In genomic region chr6:126365495-126365894, GRCm38 (mm10) we compare ENCODE assay signal across 14 mouse cellular contexts.
"Had no signal": no experiment of that assay in that cellular context is flagged by ENCODE, and none has a peak within 500 bp of the region (broad histone marks: within the 10 kb centered on the region; RNA-seq: fewer than 3 reads in every experiment).

No protein-coding gene starts in this region.

- ATAC-seq: liver, postnatal 0 days; midbrain, embryonic 16.5 days had no signal

- H3K9me3 ChIP-seq: limb, embryonic 15.5 days; liver, embryonic 13.5 days; lung, embryonic 15.5 days; megakaryocyte, embryonic 14.5 days; midbrain, embryonic 12.5 days had no signal

- H3K4me1 ChIP-seq: limb, embryonic 15.5 days; liver, embryonic 13.5 days; lung, embryonic 15.5 days; megakaryocyte, embryonic 14.5 days; midbrain, embryonic 12.5 days had no signal

- H3K36me3 ChIP-seq: limb, embryonic 15.5 days; liver, embryonic 13.5 days; lung, embryonic 15.5 days; midbrain, embryonic 12.5 days had no signal

- H3K27ac ChIP-seq: left cerebral cortex, adult 2 months; limb, embryonic 15.5 days; liver, embryonic 13.5 days; lung, embryonic 15.5 days; macrophage; midbrain, embryonic 12.5 days had no signal

- H3K27me3 ChIP-seq: limb, embryonic 15.5 days; liver, embryonic 13.5 days; lung, embryonic 15.5 days; midbrain, embryonic 12.5 days had no signal

- H3K4me3 ChIP-seq: left cerebral cortex, adult 2 months; limb, embryonic 15.5 days; liver, embryonic 13.5 days; lung, embryonic 15.5 days; megakaryocyte, embryonic 14.5 days; midbrain, embryonic 12.5 days had no signal

- H3K9ac ChIP-seq: limb, embryonic 15.5 days; liver, embryonic 13.5 days; liver, postnatal 0 days; lung, embryonic 15.5 days; midbrain, embryonic 12.5 days had no signal

- DNase-seq: kidney, postnatal 25 days; liver, embryonic 13.5 days; liver, postnatal 0 days; lung, postnatal 14 days; right cerebral cortex, postnatal 14 days; thymus, adult 18-20 months; thymus, postnatal 14 days had no signal

- H3K4me2 ChIP-seq: limb, embryonic 15.5 days; liver, embryonic 13.5 days; lung, embryonic 15.5 days; midbrain, embryonic 12.5 days had no signal
